Mouse (Mus musculus): ENCODE data around the gene Med25. TPM values are rescaled to one million over a fixed set of nuclear protein-coding genes. Genes with fewer than 3 reads are reported as not detected.
A peak's percentile ranks its signal among the peaks of the same experiment; 100 is the strongest.

Gene Med25
- 10 to 100 TPM; 85.9 to 94.9 TPM for total RNA-seq (2021)
- long read RNA-seq, experiment 1, transcript Med25-201 (18 exons, 2,619 nt): major isoform, 95 of 274 reads
- long read RNA-seq, experiment 1, partial matches to known transcripts: 23 of 274 reads
- long read RNA-seq, experiment 1, other reads (novel, unspliced or antisense): 148 of 274 reads
- long read RNA-seq, experiment 2, transcript Med25-201 (18 exons, 2,619 nt): major isoform, 55 of 146 reads
- long read RNA-seq, experiment 2, partial matches to known transcripts: 14 of 146 reads
- long read RNA-seq, experiment 2, other reads (novel, unspliced or antisense): 70 of 146 reads

GRCm38 (mm10) chr7:44892276-44892921, at the start of gene Med25:
TSS of gene Med25 (minus strand) at chr7:44892712.
- DNase-seq (ENCODE audit: low spot score in 2 of 2): peak; percentile 86 to 90

DNA sequence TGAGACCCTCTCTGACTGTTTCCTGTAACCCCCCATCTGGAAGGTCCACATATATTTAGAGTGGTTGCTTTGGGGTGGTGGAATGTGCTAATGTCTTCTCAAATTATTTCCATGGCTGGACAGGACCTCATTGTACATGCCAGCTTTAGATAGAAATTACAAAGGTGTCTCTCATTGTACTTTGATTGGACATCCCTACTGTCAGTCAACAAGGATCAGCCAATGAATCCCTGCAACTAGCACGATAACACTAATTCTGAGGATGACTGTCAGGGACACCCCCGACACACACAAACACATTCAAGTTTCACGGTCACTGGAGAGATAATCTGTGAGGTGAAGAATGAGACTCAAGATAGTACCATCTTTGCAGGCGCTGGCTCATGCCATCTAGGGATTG, 46.2 kb upstream of the Med25 start:
- DNase-seq (ENCODE audit: low spot score in 2 of 2): no peak

- peak; percentile 99 to 100 for DNase-seq (ENCODE audit: low spot score in 2 of 2)
Measured at GRCm38 (mm10) chr7:44929204-44930151, 37.0 kb upstream of the Med25 start, which contains the start of gene Ap2a1. TSS of gene Ap2a1 (minus strand) at chr7:44929496.

- DNase-seq (ENCODE audit: low spot score in 2 of 2): no peak
Measured at GRCm38 (mm10) chr7:44928570-44928969, 36.1 kb upstream of the Med25 start.

DNA sequence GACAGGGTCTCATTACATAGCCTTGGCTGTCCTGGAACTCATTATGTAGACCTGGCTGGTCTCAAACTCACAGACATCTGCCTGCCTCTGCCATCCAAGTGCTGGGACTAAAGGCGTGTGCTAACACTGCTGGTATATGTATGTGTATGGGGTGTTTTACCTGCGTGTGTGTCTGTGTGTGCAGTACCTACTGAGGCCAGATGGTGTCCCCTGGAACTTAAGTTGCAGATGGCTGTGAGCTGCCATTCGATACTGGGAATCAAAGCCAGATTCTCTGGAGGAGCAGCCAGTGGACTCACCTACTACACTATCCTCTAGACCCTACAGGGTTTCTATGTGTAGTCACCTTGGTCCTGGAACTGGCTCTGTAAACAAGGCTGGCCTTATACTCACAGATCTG, 33.0 kb upstream of the Med25 start:
- DNase-seq (ENCODE audit: low spot score in 2 of 2): peak in 1 of 2 experiments; percentile 32

GRCm38 (mm10) chr7:44922530-44922929, 30.0 kb upstream of the Med25 start:
- DNase-seq (ENCODE audit: low spot score in 2 of 2): no peak

GRCm38 (mm10) chr7:44919127-44919526, 26.6 kb upstream of the Med25 start:
- DNase-seq (ENCODE audit: low spot score in 2 of 2): no peak

DNA sequence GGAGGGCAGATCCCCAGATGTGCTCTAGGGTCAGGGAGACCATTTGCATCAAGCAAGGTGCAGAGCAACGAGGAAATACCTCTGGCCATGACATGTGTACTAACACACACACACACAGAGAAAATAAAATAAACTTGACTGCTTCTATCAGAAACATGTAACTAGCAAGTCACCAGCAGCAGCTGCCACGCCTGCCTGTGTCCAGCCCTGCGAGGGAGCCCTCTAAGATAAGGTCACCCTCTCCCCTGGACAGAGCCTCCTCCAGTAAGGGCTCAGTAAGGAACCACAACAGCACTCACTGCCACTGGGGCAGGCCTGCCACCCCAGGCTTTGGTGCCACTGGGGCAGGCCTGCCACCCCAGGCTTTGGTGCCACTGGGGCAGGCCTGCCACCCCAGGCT, 25.7 kb upstream of the Med25 start:
- DNase-seq (ENCODE audit: low spot score in 2 of 2): no peak

DNA sequence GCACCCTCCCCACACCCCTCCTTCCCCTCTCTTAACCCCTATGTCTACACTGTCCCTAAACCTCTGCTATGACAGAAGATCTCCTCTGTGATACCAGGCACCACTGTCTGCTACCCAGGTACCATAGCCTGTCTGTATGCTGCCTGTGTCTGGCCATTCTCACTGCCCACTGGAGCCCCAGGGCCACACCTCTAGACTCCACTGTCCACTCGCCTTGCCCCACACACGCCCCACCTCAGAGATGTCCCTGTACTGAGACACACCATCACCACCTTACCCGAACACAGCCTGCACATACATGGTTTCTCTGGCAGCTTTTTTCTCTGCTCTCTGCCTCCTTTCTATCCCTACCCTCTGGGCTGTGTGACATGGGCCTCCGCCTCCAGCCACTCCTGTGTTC, 24.4 kb upstream of the Med25 start:
- no peak for DNase-seq (ENCODE audit: low spot score in 2 of 2)

GRCm38 (mm10) chr7:44916191-44916590, 23.7 kb upstream of the Med25 start:
- DNase-seq (ENCODE audit: low spot score in 2 of 2): no peak

- DNase-seq (ENCODE audit: low spot score in 2 of 2): no peak
Measured at GRCm38 (mm10) chr7:44915314-44915713, 22.8 kb upstream of the Med25 start.

DNA sequence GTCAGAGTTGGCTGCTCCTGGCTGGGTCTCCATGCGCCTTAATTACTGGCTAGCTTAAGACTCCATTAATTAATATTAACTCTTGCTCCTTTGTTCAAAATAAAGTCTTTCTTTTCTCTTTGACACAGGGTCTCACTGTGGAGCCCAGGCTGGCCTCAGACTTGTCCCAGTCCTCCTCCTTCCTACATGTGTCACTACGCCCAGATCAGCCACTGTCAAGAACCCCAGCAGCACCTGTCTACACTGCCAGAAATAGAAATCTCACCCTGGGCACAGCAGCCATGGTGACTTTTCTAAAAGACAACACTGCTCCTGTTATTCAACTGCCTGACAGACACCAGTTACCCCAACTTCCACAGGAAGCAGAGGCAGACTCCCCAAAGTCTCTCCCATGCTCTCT, 21.9 kb upstream of the Med25 start:
- DNase-seq (ENCODE audit: low spot score in 2 of 2): no peak

GRCm38 (mm10) chr7:44908706-44909476, 16.4 kb upstream of the Med25 start:
- DNase-seq (ENCODE audit: low spot score in 2 of 2): peak; percentile 39 to 51

DNA sequence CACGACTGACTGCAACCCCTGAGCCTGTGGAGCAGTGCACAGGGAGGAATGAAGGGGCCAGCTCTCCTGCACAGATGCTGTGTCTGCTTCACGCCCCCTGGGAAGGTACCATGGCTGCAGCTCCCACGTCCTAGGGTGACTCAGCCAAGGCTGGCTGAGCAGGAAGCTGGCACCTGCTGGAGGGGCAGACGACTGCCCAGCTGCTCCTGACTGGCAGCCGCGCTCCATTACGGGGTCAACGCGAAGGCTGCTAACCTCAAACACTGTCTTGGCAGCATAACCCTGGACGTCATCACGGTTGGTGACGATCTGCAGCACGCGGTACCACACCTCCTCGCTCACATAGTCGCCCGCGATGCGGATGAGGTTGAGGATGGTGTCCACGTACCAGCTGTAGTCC, 12.9 kb upstream of the Med25 start:
- DNase-seq (ENCODE audit: low spot score in 2 of 2): peak; percentile 58 to 71

DNA sequence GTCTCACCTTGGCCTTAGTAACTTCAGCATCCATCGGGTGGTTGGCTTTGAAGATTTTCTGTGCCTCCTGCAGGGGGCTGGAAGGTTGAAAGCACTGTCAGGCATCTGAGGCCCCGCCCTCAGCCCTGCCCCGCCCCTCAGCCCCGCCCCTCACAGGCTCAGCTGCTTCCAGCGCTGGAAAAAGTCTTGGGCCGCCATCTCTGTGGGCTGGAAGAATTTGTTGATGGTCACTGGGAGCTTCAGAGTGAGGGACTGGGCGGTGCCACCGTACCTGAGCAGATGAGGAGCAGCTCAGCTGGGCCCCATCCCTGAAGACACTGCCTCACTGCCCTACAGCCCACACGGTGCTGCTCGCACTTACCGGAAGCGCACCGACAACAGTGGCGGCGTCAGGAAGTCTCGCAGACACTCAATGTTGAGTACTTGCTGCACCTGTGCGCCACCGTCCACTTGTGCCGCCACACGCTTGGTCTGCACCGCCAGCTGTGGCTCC, 8.8 kb upstream of the Med25 start:
- no peak for DNase-seq (ENCODE audit: low spot score in 2 of 2)

- no peak for DNase-seq (ENCODE audit: low spot score in 2 of 2)
Measured at GRCm38 (mm10) chr7:44900632-44901031, 8.1 kb upstream of the Med25 start.

- no peak for DNase-seq (ENCODE audit: low spot score in 2 of 2)
Measured at GRCm38 (mm10) chr7:44898607-44899006, 6.1 kb upstream of the Med25 start.

DNA sequence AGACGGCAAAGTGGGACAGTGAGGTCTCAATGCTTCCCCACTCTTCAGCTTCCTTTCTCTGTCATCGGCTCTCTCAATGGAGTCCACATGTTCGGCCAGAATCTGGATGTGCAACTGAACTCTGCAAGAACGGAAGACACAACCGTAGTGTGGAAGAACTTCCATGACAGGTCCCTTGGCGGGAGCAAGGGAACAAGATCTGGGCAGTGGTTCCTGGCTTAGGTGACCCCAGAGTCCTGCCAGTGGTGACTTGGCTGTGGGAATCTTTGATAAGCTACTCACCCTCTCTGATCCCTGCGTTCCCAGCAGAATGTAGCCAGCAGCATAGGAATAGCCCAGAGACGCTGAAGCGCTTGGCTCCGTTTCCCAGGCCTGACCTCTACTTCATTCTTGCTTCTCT, 4.0 kb upstream of the Med25 start:
- no peak for DNase-seq (ENCODE audit: low spot score in 2 of 2)

GRCm38 (mm10) chr7:44895593-44896434, 3.3 kb upstream of the Med25 start, which contains the start of gene Fuz:
TSS of gene Fuz (plus strand) at chr7:44896079.
- peak; percentile 87 to 91 for DNase-seq (ENCODE audit: low spot score in 2 of 2)

GRCm38 (mm10) chr7:44895206-44895592, 2.7 kb upstream of the Med25 start:
- no peak for DNase-seq (ENCODE audit: low spot score in 2 of 2)
